Mouse (Mus musculus): ENCODE data around the gene Rdh8.
"Not testable (repeated sequence)": the region's sequence is repeated elsewhere in the genome, so short reads cannot be mapped to it uniquely, and the experiment has no call there.

DNA sequence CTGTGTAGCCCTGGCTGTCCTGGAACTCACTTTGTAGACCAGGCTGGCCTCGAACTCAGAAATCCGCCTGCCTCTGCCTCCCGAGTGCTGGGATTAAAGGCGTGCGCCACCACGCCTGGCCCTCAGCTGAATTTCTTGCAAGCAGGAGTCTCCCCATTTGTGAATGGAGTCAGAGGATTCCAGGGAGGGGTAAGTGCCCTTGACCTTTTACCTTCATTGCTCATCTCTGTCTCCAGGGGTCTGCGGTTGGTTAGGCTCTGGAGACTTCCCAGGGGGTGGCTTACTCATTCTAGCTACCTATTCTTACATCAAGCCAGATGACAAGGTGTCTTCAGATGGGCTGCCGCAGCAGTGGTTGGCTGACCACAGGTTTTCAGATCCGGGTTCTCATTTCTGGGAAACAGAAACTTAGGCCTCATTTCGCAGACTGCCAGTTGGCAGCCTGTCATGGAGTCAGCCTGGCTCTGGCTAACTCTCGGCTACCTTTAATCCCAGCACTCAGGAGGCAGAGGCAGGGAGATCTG lies 17.2 kb downstream of the Rdh8 start:
- not testable (repeated sequence) for TF ChIP-seq POLR2A (IDR thresholded peaks at IDR 0.05; ENCODE audit: control insufficient read depth, extremely low read depth, insufficient read depth, low read length, poor library complexity); CTCF (IDR thresholded peaks at IDR 0.05; ENCODE audit: borderline replicate concordance, control insufficient read depth, extremely low read depth, insufficient read depth, low read length, poor library complexity)
